Mouse (Mus musculus) heart, adult 2 months (tissue): Measurements from ENCODE around the gene Parp12. TPM values are rescaled to one million over a fixed set of nuclear protein-coding genes. Genes with fewer than 3 reads are reported as not detected.

Experiments
- DNase-seq, 2 experiments: peaks; one replicate each; pipeline ENCODE4 v3.0.0; 2021
- H3K27ac ChIP-seq: fragments of 200-600 bp; 2 replicates; pipeline ENCODE4 v1.8.1; 2022
- H3K27me3 ChIP-seq: fragments of 200-500 bp; 2 replicates; pipeline ENCODE4 v1.6.1; 2012; ENCODE audit warnings: mild to moderate bottlenecking, low read length, inconsistent platforms, mixed read lengths; ENCODE audit not compliant: control insufficient read depth, insufficient read depth
- H3K36me3 ChIP-seq: fragments of 200-500 bp; 2 replicates; pipeline ENCODE4 v1.6.1; 2012; ENCODE audit warnings: low read length, inconsistent platforms; ENCODE audit not compliant: control insufficient read depth, insufficient read depth
- H3K4me1 ChIP-seq: fragments of 200-500 bp; 2 replicates; pipeline ENCODE4 v1.6.1; 2011; ENCODE audit warnings: low read length; ENCODE audit not compliant: control insufficient read depth, insufficient read depth
- H3K4me3 ChIP-seq: fragments of 200-600 bp; 2 replicates; pipeline ENCODE4 v1.8.1; 2022
- H3K79me2 ChIP-seq: fragments of 200-500 bp; replicated peaks from 2 replicates; pipeline ENCODE4 v1.6.1; 2012; ENCODE audit warnings: mild to moderate bottlenecking, inconsistent platforms, low read length, moderate library complexity, mixed read lengths; ENCODE audit not compliant: control insufficient read depth, insufficient read depth
- H3K9ac ChIP-seq: fragments of 200-500 bp; 2 replicates; pipeline ENCODE4 v1.6.1; 2012; ENCODE audit warnings: low read depth, mild to moderate bottlenecking, control low read depth, inconsistent platforms, low read length, mixed read lengths
- CTCF ChIP-seq: fragments of 200-600 bp; IDR thresholded peaks from 2 replicates; pipeline ENCODE4 v1.8.1; 2022; ENCODE audit warnings: antibody characterized with exemption, mild to moderate bottlenecking, moderate library complexity
- EP300 ChIP-seq: fragments of 200-500 bp; IDR thresholded peaks from 2 replicates; pipeline ENCODE4 v1.6.1; 2011; ENCODE audit warnings: low read depth, low read length, control low read depth; ENCODE audit not compliant: insufficient read depth
- POLR2A ChIP-seq: fragments of 200-500 bp; IDR thresholded peaks from 2 replicates; pipeline ENCODE4 v1.6.1; 2011; ENCODE audit warnings: mild to moderate bottlenecking, low read depth, low read length, control low read depth; ENCODE audit not compliant: insufficient read depth
- WGBS: fragments of 180-500 bp; shearing (Covaris S2); methylation state at CpG from one replicate; pipeline ENCODE4 v1.1.7; 2018; 5-methylcytosine and 5-hydroxymethylcytosine counted together
- intact Hi-C: fragments of 180-260 bp; cut with DNase I; formaldehyde crosslinking; loops from one replicate; pipeline ENCODE4 v1.15.1; 2025
- polyA plus RNA-seq: library from polyadenylated mRNA; depleted of rRNA; stranded (reverse); fragments of >200 nt; gene quantifications from 2 replicates; pipeline ENCODE4 v1.2.3, GENCODE M21; 2012
- total RNA-seq, 2 experiments: library from RNA; stranded (reverse); gene quantifications; 2 replicates each; pipeline ENCODE4 v1.2.3; 2021

The Parp12 gene
- total and polyA plus RNA-seq, 3 experiments: 10.6 to 18.8 (median 11.5) TPM

- no peak overlapping the region for H3K27ac ChIP-seq
- peak; percentile 69 to 81 for DNase-seq
- TF ChIP-seq POLR2A (no peak), CTCF (peak; percentile 92), EP300 (peak; percentile 66; the same call in 1 of the 2 replicates)
- intact Hi-C loops: loop anchor here (2.0 to 10.0 kb wide), 5 partner anchors 112 to 415 kb away; partner anchors contain the start of gene Tbxas1
- H3K79me2 ChIP-seq: no peaks in the 10 kb centered on the region
- no peak overlapping the region for H3K4me3 ChIP-seq
- WGBS: 43% methylated on average over 12 of the region's 12 CpGs
- no peaks in the 10 kb centered on the region for H3K4me1 ChIP-seq
- H3K36me3 ChIP-seq: no peaks in the 10 kb centered on the region
- no peak overlapping the region for H3K9ac ChIP-seq
- H3K27me3 ChIP-seq: no peaks in the 10 kb centered on the region
Measured at GRCm38 (mm10) chr6:39066935-39067578, 51.1 kb downstream of the Parp12 start.

GRCm38 (mm10) chr6:39063541-39063940 is 54.6 kb downstream of the Parp12 start:
- TF ChIP-seq CTCF (no peak), POLR2A (no peak), EP300 (no peak)
- Histone ChIP-seq H3K27me3 (no peaks in the 10 kb centered on the region), H3K79me2 (no peaks in the 10 kb centered on the region), H3K27ac (no peak overlapping the region), H3K4me3 (no peak overlapping the region), H3K9ac (no peak overlapping the region), H3K4me1 (peaks cover 8% of the 10 kb centered on the region), H3K36me3 (no peaks in the 10 kb centered on the region)
- DNase-seq: no peak
- 65% methylated on average over 2 of the region's 2 CpGs for WGBS
- intact Hi-C loops: loop anchor here (10.0 kb wide), 1 partner anchor 109 kb away; no protein-coding TSS in a partner anchor

GRCm38 (mm10) chr6:39061180-39061579 is 57.0 kb downstream of the Parp12 start:
- intact Hi-C loops: loop anchor here (10.0 kb wide), 1 partner anchor 106 kb away; no protein-coding TSS in a partner anchor
- H3K4me1 ChIP-seq: peaks cover 8% of the 10 kb centered on the region
- H3K9ac ChIP-seq: no peak overlapping the region
- H3K27me3 ChIP-seq: no peaks in the 10 kb centered on the region
- H3K4me3 ChIP-seq: no peak overlapping the region
- TF ChIP-seq POLR2A: no peak
- no peak for TF ChIP-seq EP300
- TF ChIP-seq CTCF: no peak
- no peak for DNase-seq
- no peaks in the 10 kb centered on the region for H3K79me2 ChIP-seq
- H3K36me3 ChIP-seq: no peaks in the 10 kb centered on the region
- no peak overlapping the region for H3K27ac ChIP-seq
- 71% methylated on average over 4 of the region's 4 CpGs for WGBS

DNA sequence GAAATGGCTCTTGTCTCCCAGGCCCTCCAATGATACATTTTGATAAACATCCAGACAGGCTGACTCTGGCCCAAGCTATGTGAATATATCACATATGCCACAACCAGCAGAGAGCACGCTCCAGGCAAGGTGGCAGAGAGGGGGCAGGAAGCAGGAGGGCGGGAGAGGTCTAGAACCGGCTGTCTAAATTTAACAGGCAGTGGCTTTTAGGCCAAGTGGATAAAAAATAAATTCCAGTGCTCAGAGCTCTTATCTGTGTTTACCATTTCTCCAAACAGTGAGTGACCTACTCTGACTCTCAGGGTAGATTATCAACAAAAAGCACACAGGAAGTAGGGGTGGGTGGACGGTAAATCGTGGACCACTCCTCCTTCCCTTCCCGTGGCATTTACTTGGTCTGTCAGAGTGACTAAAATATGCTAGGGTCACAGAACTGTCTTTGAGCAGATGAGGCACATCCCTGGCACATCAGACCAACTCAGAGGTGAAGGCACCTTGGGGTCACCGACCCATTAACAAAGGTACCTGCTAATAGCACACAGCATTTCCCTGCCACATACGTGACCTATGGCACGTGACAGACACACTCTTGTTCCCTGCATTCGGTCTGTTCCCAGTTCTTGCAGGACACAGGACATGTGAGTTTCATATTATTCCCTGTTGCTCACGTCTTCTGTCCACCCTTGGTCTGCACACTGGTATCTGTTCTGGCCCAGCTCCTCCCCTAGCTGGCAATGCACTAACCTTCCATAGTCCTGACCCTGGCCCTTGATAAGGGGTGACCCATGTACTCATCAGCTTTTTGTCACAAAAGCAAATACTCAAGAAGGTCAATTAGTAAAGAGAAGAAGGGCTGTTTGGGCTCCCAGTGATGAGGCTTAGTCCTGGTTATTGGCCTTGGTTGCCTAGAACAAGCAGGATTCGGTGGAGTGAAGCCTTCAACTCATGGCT is 58.3 kb downstream of the Parp12 start:
- Histone ChIP-seq H3K27me3 (no peaks in the 10 kb centered on the region), H3K36me3 (no peaks in the 10 kb centered on the region), H3K9ac (no peak overlapping the region), H3K4me1 (peaks cover 8% of the 10 kb centered on the region), H3K79me2 (no peaks in the 10 kb centered on the region), H3K4me3 (no peak overlapping the region), H3K27ac (peak overlapping the region; percentile 69)
- no peak for TF ChIP-seq CTCF
- no peak for TF ChIP-seq POLR2A
- no peak for TF ChIP-seq EP300
- WGBS: 37% methylated on average over 12 of the region's 12 CpGs
- peak in 1 of 2 experiments; percentile 22 for DNase-seq
- intact Hi-C loops: loop anchor here (10.0 kb wide), 1 partner anchor 105 kb away; no protein-coding TSS in a partner anchor

GRCm38 (mm10) chr6:39058936-39059335 is 59.2 kb downstream of the Parp12 start:
- Histone ChIP-seq H3K4me1 (peaks cover 8% of the 10 kb centered on the region), H3K4me3 (no peak overlapping the region), H3K79me2 (no peaks in the 10 kb centered on the region), H3K27ac (peak overlapping the region; percentile 69), H3K9ac (no peak overlapping the region), H3K36me3 (no peaks in the 10 kb centered on the region), H3K27me3 (no peaks in the 10 kb centered on the region)
- intact Hi-C loops: no loop called here
- DNase-seq: no peak
- 54% methylated on average over 3 of the region's 3 CpGs for WGBS
- TF ChIP-seq CTCF (no peak), EP300 (no peak), POLR2A (no peak)
